Mouse (Mus musculus): Measurements from ENCODE around the gene Arid5b.
"Not testable (repeated sequence)": the region's sequence is repeated elsewhere in the genome, so short reads cannot be mapped to it uniquely, and the experiment has no call there.

The Arid5b gene

DNA sequence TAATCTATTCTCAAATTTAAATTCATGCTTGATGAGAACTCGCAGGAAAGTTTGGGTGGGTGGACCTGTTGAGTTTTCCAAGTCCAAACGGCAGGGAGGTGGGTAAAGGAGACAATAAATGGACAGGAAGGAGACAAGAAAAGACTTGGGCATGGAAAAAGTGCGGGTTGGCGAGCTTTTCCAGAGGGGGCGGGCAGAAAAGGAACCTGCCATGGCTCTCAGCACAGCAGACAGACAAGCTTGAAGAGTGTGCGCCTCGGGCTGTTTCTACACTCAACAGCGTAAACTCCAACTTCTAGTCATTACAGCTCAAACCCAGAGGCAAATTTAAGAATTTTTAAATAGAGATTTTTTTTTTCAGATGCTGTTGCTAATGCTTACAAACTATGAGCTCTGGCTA, 168.4 kb downstream of the Arid5b start:
- no peak for DNase-seq (ENCODE audit: low spot score)

- no peak for DNase-seq (ENCODE audit: low spot score)
Observed at GRCm38 (mm10) chr10:68109651-68110050, 168.9 kb downstream of the Arid5b start.

- DNase-seq (ENCODE audit: low spot score) = no peak
Observed at GRCm38 (mm10) chr10:68107716-68108115, 170.8 kb downstream of the Arid5b start.

DNA sequence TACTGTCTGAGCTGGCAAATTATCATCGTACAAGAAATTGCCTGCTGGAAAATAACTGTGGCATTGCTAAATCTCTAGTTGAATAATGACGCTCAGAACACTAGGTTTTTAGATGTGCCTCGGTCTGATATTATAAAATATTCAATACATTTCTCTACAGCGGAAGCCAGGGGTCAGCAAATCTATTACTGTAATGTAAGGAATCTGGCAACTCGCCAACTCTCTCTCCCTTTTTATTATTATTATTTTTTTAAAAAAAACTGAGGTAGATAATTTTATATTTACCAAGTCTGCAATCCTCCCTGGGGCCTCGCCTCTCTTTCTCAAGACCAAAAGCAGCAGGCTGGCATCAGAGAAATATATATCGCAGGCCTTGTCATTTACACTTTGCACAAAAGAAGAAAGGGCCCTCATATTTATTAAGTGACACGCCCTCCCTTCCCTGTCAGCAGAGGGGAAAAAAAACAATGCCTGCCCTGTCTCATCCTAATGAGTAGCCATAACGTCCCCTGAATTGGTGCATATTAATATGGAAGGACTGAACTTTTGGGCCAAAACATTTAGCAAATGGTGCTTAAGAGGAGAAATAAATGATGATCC, 172.1 kb downstream of the Arid5b start:
- DNase-seq (ENCODE audit: low spot score) = no peak

DNA sequence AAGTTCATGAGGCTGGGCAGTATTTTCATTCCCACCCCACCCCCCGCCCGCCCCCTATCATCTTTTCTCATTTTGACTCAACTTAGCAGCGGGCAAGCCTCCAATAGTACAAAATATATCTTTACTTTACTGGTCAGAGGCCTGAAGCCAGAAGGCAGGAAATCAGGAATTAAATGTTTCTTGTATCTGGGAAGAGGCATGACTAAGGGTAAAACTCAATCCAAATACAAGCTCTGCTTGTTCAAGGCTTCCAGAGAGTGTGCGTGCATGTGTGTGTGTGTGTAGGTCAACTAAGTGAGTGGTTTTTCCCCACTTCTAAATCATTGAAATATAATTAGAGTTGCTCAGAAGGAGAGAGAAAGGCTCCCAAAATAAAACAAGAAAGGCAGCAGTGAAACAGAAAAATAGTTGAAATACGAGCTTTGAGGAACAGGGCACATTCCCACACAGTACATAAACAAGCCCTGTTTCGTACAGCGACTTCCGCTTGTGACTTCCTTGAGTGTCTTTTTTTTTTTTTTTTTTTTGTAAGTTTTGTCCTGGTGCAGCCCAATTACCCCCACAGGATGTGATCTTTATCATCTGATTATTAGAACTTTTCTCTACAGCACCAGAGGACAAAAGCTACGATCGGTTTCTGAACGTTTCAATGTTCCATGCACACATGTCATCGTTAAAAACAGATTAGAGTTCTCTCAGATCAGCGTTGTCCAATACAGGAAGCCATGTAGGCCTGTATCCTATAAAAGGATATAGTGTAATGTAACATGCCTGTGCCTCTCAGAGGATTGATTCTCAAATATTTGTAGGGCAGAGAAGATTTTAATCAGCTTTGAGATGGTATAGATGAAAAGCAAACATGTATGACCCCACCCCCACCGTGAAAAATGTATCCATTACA, 173.4 kb downstream of the Arid5b start:
- DNase-seq (ENCODE audit: low spot score) = no peak

DNA sequence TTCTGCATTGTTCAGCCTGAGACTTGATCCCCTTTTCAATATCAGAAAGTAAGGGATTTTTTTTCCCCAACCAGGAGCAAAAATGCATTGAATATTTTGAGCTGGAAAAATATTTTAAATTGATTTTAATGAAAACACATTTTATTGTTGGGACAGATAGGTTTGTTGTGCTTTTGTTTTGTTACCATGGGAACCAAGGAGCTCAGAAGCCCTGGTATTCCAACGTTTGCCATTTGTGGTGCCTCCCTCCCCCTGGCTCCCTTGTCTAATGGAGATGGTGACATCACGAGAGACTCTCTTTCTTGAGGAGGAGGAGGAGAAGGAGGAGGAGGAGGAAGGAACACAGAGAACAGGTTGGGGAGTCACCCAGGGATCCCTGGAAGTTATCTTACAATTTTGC, 174.1 kb downstream of the Arid5b start:
- DNase-seq (ENCODE audit: low spot score) = no peak

DNA sequence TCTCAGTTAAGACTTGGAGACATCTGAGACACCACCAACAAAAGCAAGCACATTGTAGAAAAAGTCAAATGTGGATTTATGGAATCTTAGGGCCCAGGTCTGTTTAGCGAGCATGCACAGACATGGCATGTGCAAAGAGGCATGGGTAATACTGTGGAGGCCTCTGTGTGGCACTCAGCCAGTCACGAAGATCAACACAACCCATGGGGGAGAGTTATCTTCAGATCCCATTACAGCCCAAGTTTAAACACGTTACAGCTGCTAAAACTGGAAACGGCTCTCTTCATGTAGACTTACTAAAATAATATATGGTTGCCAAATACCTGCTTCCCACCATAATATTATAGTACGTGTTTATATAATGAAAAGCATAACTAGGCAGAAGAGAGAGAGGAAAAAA, 174.6 kb downstream of the Arid5b start:
- DNase-seq (ENCODE audit: low spot score) = no peak

DNA sequence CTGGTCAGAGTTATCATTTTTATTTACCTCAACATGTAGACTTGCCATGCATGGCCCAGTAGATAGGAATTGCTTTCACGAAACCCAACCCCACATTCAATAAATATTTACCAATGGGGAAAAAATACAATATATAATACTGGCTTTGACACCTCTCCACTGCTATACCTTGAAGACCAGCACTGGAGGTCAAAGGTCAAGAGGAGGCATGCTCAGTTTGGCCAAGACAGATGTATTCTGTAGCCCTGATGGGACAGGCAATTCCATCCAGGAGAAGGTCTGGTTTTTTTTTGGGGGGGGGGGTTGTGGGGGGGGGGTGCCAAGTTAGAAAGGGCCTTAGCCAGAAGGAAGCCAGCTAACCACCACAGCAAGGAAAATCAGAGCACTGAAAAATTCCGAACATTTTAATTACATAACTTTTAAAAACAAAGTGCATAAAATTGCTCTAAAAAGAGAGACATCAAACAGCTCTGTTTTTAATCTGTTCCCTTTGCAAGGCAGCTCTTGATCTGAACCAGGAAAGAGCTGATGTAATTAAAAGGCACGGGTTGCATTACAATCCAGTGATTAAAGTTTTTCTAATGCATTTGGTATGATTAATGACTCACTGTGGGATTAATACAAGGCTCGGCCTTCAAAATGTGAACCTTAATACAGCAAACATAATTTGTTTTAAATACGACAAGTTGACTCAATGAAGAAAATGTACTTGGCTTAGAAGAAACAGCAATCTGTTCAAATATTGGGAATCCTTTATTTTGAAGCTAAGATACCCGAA, 175.3 kb downstream of the Arid5b start:
- no peak for DNase-seq (ENCODE audit: low spot score)

DNA sequence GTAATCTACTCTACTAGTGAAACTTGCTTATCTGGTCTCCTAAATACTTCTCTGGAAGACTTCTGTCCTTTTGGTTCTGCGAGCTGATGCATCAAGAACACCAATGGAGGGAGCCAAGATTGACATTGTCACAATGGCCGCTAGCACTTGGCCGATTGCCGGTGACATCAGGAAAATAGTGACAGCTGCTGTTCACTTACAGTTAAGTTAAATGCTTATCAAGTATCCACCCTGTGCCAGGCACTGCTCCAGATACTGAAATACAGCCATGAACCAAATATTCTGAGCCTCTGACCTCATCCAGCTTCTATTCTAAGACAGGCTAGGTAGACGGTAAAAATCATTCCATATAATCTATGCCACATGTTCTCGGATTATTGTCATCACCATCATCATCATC, 176.0 kb downstream of the Arid5b start:
- no peak for DNase-seq (ENCODE audit: low spot score)

DNA sequence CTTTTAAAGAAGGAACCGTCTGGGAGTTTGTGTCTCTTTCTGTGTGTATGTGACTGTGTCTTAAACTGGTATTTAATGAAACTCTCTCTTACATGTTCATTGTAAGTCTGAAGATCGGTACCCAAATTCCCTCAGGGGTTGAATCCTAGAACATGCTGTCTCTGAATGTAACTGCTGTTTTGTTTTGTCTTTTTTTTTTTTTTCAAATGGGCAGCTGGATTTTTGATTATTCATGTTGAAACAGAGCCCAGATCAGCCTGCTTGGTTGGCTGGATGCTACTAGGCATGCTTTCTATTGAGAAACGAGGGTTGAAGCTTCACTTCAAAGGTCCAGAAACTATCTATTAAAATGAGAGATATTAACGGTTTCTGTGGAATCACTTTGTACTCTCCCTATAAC, 177.3 kb downstream of the Arid5b start:
- DNase-seq (ENCODE audit: low spot score) = no peak

- DNase-seq (ENCODE audit: low spot score) = no peak
Observed at GRCm38 (mm10) chr10:68100506-68100905, 178.0 kb downstream of the Arid5b start.

DNA sequence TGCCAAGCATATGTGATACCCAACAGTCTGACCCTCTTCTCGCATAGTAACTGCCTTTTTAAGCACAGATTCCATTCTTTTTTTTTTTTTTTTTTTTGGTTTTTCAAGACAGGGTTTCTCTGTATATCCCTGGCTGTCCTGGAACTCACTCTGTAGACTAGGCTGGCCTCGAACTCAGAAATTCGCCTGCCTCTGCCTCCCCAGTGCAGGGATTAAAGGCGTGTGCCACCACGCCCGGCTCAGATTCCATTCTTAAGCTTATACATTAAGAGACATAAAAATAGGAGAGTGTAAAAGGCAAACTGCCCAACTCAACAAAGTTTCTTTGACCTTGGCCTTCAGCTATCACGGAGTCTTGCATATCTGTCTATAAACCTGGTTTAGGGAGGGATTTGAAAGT, 178.7 kb downstream of the Arid5b start:
- not testable (repeated sequence) for DNase-seq (ENCODE audit: low spot score)

GRCm38 (mm10) chr10:68097821-68098675, 180.5 kb downstream of the Arid5b start:
- DNase-seq (ENCODE audit: low spot score) = no peak

- no peak for DNase-seq (ENCODE audit: low spot score)
Observed at GRCm38 (mm10) chr10:68096395-68096794, 182.1 kb downstream of the Arid5b start.

DNA sequence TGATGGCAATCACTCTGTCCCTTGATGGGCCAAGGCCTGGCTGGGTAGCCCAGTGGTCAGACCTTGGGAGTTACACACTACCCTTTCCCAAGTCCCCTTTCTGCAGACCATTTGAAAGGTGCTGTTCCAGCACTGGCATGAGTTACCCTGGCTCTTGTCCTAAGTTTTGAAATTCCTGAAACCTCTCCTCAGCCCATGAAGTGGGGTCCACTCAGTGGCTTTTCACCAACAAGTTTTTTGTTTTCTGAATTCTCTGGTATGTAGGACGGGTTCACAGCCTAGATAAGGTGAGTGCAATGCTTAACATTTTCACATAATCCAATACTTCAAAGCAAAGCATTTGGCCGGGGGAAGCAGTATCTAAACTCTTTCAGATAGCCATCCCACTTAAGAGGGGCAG, 183.4 kb downstream of the Arid5b start:
- DNase-seq (ENCODE audit: low spot score) = no peak

DNA sequence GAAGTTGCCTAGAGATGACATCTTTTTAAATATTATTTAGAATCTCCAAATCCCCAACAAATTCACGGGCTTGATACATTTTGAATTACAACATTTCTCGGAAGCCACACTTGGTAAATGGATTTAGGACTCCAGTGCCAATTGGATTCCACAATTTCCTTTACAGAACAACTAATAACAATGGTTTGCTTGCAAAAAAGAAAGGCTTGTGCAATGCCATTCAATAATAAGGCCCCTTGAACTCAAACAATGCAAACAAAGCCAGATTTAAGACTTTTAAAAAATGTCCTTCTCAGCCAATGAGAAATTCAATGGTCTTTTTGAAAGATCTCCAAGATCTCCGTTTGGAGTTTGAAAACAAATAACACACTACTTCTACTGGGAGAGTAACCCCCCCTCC, 185.0 kb downstream of the Arid5b start:
- DNase-seq (ENCODE audit: low spot score) = no peak

DNA sequence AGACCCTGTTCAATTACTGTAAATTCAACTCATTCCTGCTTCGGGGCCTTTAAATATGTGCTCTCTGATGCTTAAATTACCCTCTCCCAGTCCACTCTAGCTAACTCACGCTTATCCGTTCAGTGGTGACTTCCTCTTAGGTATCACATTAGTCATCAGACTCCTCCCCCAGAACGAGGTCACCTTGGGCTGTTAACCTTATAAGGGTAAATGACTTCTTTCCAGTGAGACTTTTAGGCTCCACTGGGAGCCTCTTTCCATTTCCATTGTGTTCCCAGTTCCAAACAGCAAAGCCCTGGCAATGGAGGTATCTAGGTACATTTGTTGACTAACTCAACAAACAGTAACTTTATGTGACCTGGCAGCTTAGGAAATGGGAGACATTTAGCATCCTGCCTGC, 186.7 kb downstream of the Arid5b start:
- DNase-seq (ENCODE audit: low spot score) = no peak

GRCm38 (mm10) chr10:68091011-68091410, 187.5 kb downstream of the Arid5b start:
- DNase-seq (ENCODE audit: low spot score) = no peak

- no peak for DNase-seq (ENCODE audit: low spot score)
Observed at GRCm38 (mm10) chr10:68090544-68090943, 188.0 kb downstream of the Arid5b start.

DNA sequence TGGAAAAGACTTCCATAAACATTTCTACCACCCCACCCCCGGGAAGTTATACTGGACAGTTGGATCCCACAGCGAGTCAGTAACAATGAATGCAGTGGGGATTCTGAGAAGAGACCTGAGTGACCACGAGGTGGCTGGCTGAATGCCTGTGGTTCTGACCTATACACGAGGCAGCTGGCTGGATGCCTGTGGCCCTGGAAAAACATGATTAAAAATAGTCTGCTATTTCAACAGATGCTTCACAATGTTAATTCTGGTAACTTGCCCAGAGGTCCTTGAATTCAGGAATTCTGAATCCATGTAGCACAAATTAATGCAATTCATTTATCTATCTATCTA, 188.4 kb downstream of the Arid5b start:
- peak; percentile 77 for DNase-seq (ENCODE audit: low spot score)

DNA sequence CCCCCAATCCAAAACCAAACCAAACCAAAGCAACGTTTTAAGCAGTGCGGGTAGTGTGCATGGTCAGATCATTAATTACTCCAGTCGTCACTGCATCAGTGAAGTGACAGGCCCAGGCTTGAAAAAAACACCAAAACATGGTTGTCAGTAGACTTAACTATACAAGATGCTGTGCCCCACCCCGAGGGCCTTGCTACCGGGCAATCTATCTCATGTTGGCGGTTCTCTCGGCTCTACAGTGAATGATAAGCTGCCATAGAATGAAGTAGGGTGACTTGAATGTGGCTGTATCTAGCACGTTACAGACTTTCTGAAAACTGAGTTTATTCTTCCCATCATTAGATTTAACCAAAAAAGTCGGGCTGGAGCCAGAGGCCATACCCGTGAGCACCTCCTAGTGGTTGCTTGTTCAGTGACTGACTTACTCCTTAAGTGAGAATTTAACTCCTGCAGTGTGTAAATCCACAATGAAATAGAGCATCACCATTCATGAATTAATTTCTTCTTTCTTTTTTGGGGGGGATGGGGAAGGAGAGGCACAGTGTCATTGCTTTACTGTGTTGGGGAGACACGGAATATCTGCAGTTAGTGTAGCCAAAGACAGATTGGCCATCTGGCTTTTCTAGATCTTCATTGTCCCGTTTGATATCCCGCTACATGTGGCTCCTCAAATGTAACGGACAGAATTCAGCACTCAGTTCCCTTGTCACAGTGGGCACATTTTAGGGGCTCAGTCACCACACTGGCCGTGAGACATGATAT, 188.9 kb downstream of the Arid5b start:
- DNase-seq (ENCODE audit: low spot score) = no peak

Data from ovary, postnatal 36 days (tissue).